11 mouse cellular contexts compared by ENCODE assay signal in the genomic region with DNA sequence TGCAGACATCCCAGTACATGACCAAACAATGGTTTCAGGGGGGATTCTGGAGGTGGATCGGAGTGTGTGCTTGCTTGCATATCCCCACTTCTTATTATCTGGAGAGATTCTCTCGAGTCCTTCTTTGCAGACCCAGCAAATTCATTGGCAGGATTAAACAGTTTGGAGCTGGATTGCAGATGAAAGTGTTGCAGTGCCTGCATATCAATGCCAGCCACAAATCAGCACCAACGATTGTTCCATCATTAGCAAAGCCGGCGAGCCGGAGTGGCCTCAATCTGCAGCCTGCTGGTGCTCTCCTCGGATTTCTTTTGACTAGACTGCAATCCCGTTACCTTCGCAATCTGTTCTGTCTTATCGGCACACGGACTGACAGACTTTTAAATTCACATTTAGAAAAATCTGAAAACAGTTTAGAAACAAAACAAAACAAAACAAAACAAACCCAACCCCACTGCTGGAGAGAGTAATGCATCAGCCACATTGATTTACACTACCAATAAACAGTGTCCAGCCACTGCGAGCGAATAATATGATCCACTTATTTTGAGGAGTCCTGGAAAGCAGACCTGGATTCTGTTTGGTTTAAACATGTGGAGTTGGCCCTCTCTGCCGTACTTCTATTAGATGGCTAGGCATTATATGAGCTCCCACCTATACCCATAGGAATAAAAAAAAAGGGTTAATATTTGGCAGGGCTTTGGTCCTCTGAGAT.
DNase-seq lines count a peak whose midpoint lies in the region; ATAC-seq lines count a peak whose summit lies in the region.
"Had no signal": no experiment of that assay in that cellular context is flagged by ENCODE, and none has a peak within 500 bp of the region (broad histone marks: within the 10 kb centered on the region; RNA-seq: fewer than 3 reads in every experiment).

No protein-coding gene starts in this region.

- ATAC-seq in neural tube, embryonic 11.5 days (ENCODE audit: insufficient read depth, low FRiP score, low TSS enrichment) = peak; percentile 48
- ATAC-seq in hindbrain, embryonic 13.5 days (ENCODE audit: low FRiP score) = peak; percentile 70
- ATAC-seq in neural tube, embryonic 14.5 days (ENCODE audit: low read depth) = peak; percentile 72
- ATAC-seq in megakaryocyte-erythroid progenitor cell, adult 5-6 weeks (replicated peaks; ENCODE audit: low FRiP score, low TSS enrichment, poor library complexity, severe bottlenecking) = no peak

- peak overlapping the region; percentile 21 for H3K4me2 ChIP-seq in neural tube, embryonic 11.5 days (ENCODE audit: low read depth)
- H3K4me2 ChIP-seq in hindbrain, embryonic 13.5 days = peak overlapping the region; percentile 53
- peak overlapping the region; percentile 47 for H3K4me2 ChIP-seq in neural tube, embryonic 14.5 days (ENCODE audit: low read depth, low read length)
- H3K4me2 ChIP-seq: embryonic facial prominence, embryonic 15.5 days; lung, embryonic 15.5 days had no signal

- H3K4me1 ChIP-seq in neural tube, embryonic 11.5 days (ENCODE audit: control insufficient read depth, insufficient read depth, low read length) = no peaks in the 10 kb centered on the region
- H3K4me1 ChIP-seq in hindbrain, embryonic 13.5 days (replicated peaks) = peaks cover 16% of the 10 kb centered on the region
- H3K4me1 ChIP-seq in neural tube, embryonic 14.5 days (ENCODE audit: control insufficient read depth, insufficient read depth, low read length) = peaks cover 7% of the 10 kb centered on the region
- H3K4me1 ChIP-seq: embryonic facial prominence, embryonic 15.5 days; lung, embryonic 15.5 days had no signal

- no peaks in the 10 kb centered on the region for H3K36me3 ChIP-seq in neural tube, embryonic 11.5 days (ENCODE audit: control insufficient read depth, insufficient read depth, low read length)
- no peaks in the 10 kb centered on the region for H3K36me3 ChIP-seq in hindbrain, embryonic 13.5 days
- H3K36me3 ChIP-seq in neural tube, embryonic 14.5 days (ENCODE audit: control insufficient read depth, insufficient read depth, low read length) = no peaks in the 10 kb centered on the region
- H3K36me3 ChIP-seq: embryonic facial prominence, embryonic 15.5 days; lung, embryonic 15.5 days had no signal

- H3K27me3 ChIP-seq in neural tube, embryonic 11.5 days (ENCODE audit: control insufficient read depth, insufficient read depth, low read length) = no peaks in the 10 kb centered on the region
- no peaks in the 10 kb centered on the region for H3K27me3 ChIP-seq in hindbrain, embryonic 13.5 days
- no peaks in the 10 kb centered on the region for H3K27me3 ChIP-seq in neural tube, embryonic 14.5 days (ENCODE audit: control insufficient read depth, insufficient read depth, low read length)
- H3K27me3 ChIP-seq: embryonic facial prominence, embryonic 15.5 days; lung, embryonic 15.5 days had no signal

- H3K9ac ChIP-seq in neural tube, embryonic 11.5 days (ENCODE audit: low read length) = 0 out of 2 replicates have a peak overlapping the region, but pooled peaks have one; percentile 41
- H3K9ac ChIP-seq in hindbrain, embryonic 13.5 days = peak overlapping the region; percentile 65
- H3K9ac ChIP-seq in neural tube, embryonic 14.5 days (replicated peaks; ENCODE audit: low read depth, low read length) = peak overlapping the region; percentile 47; the same call in 1 of the 2 replicates
- H3K9ac ChIP-seq: embryonic facial prominence, embryonic 15.5 days; lung, embryonic 15.5 days had no signal

- no peaks in the 10 kb centered on the region for H3K9me3 ChIP-seq in neural tube, embryonic 11.5 days (ENCODE audit: control insufficient read depth, low read length)
- no peaks in the 10 kb centered on the region for H3K9me3 ChIP-seq in hindbrain, embryonic 13.5 days
- H3K9me3 ChIP-seq in neural tube, embryonic 14.5 days (ENCODE audit: control insufficient read depth, low read length) = no peaks in the 10 kb centered on the region
- H3K9me3 ChIP-seq: embryonic facial prominence, embryonic 15.5 days; lung, embryonic 15.5 days had no signal

- 40% methylated on average over 14 of the region's 14 CpGs for WGBS in neural tube, embryonic 11.5 days
- WGBS in hindbrain, embryonic 13.5 days = 26% methylated on average over 14 of the region's 14 CpGs
- 12% methylated on average over 14 of the region's 14 CpGs for whole genome bisulfite sequencing in neural tube, embryonic 14.5 days

- peak; percentile 16 for DNase-seq in gastrocnemius, postnatal 10 days
- DNase-seq in gastrocnemius, postnatal 14 days = no peak
- peak; percentile 50 for DNase-seq in neural tube, embryonic 11.5 days (ENCODE audit: low spot score)
- DNase-seq in neural tube, embryonic 10.5 days (ENCODE audit: extremely low spot score, low spot score) = no peak
- DNase-seq in ovary, postnatal 14 days (ENCODE audit: low spot score) = no peak

- no peak overlapping the region for H3K4me3 ChIP-seq in neural tube, embryonic 11.5 days (ENCODE audit: low read depth, low read length)
- peak overlapping the region; percentile 31 for H3K4me3 ChIP-seq in hindbrain, embryonic 13.5 days
- peak overlapping the region; percentile 22 for H3K4me3 ChIP-seq in neural tube, embryonic 14.5 days (ENCODE audit: low read depth, low read length)
- H3K4me3 ChIP-seq: embryonic facial prominence, embryonic 15.5 days; lung, embryonic 15.5 days had no signal

- intact Hi-C loops in gastrocnemius, postnatal 14 days (cut with DNase I; ENCODE audit: low total_unique reads) = no loop called here

- peak overlapping the region; percentile 78 for H3K27ac ChIP-seq in neural tube, embryonic 11.5 days (ENCODE audit: low read depth, low read length)
- peak overlapping the region; percentile 80 for H3K27ac ChIP-seq in hindbrain, embryonic 13.5 days
- H3K27ac ChIP-seq in neural tube, embryonic 14.5 days (ENCODE audit: low read depth, low read length) = peak overlapping the region; percentile 82
- H3K27ac ChIP-seq: embryonic facial prominence, embryonic 15.5 days; kidney, postnatal 0 days; lung, embryonic 15.5 days had no signal

Comparison
In these comparisons a context has a peak if more than half of its experiments do, and no peak if none do; other contexts are left out.
1. DNase-seq: peak in gastrocnemius, postnatal 10 days (single experiment) and neural tube, embryonic 11.5 days (single experiment); none in gastrocnemius, postnatal 14 days (single experiment), neural tube, embryonic 10.5 days (single experiment) and ovary, postnatal 14 days (single experiment).
2. Peak in every context shown above with its lines, with median percentiles within 50 percentile points of each other: H3K27ac ChIP-seq, H3K4me2 ChIP-seq and H3K9ac ChIP-seq.